Mouse (Mus musculus): ENCODE results near the gene Olfr1019. TPM values are rescaled to one million over a fixed set of nuclear protein-coding genes. Genes with fewer than 3 reads are reported as not detected.

The Olfr1019 gene
- polyA plus RNA-seq (2014; fragmentation: Nextera tagmentation; extraction: Ambion mirVana), result not detected in 2 replicates

DNA sequence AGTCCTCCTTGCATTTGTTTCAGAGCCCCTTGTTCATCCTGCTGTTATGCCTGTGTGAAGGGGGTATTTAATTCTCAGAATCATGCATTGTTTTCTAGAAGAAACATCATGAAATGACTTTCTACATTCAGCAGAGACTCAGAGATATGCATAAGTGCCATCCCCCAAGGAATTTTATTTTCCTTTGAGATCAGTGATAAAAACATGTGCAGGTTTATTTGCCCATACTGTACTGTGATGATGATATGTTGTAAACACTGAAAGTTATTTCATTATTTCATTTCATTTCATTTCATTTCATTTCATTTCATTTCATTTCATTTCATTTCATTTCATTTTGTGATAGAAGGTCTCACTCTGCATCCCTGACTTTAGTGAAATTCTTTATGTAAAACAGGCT is at the start of gene Olfr1019:
Gene Olfr1019 (minus strand): TSS at position 101 of the 400 bp plus-strand sequence.
- H3K4me1 ChIP-seq (replicated peaks; ENCODE audit: control insufficient read depth, insufficient read depth, low read length), result no peaks in the 10 kb centered on the region
- H3K9me3 ChIP-seq (ENCODE audit: control insufficient read depth, low read length), result no peaks in the 10 kb centered on the region
- no peak within 1 kb of the TSS for H3K4me3 ChIP-seq (ENCODE audit: low read depth, low read length)
- DNase-seq (ENCODE audit: low spot score) (no peak), ATAC-seq (replicated peaks; ENCODE audit: low FRiP score) (no peak)
- no peak within 1 kb of the TSS for H3K27ac ChIP-seq (ENCODE audit: low read depth, low read length)
- no peak within 1 kb of the TSS for H3K4me2 ChIP-seq (ENCODE audit: low read depth, low read length, severe bottlenecking)
- H3K36me3 ChIP-seq (ENCODE audit: control insufficient read depth, insufficient read depth, low read length), result no peaks in the 10 kb centered on the region
- no peaks in the 10 kb centered on the region for H3K27me3 ChIP-seq (ENCODE audit: control insufficient read depth, insufficient read depth, low read length)
- no peak within 1 kb of the TSS for H3K9ac ChIP-seq (ENCODE audit: low read length)

DNA sequence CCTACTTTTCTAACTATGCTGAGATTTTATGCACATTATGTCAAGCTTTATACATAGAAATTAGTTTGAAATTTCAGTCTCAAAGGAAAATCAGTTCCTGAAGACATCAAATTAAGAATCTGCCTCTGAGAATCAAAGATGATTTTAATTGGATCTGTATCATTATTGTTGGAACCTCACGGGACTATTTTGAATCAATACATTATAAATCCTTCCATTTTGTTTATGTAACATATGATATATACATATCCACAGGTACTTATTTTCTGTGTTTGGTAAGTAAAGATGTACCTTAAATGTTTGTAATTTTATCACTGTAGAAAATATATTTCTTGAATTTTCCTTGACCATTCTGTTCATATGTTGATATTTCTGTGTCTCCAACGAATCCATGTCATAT is 40.1 kb upstream of the Olfr1019 start, which contains the start of gene Olfr1023:
Gene Olfr1023 (plus strand): TSS at position 301 of the 400 bp plus-strand sequence.
- no peaks in the 10 kb centered on the region for H3K36me3 ChIP-seq (ENCODE audit: control insufficient read depth, insufficient read depth, low read length)
- H3K4me1 ChIP-seq (replicated peaks; ENCODE audit: control insufficient read depth, insufficient read depth, low read length), result no peaks in the 10 kb centered on the region
- no peak within 1 kb of the TSS for H3K4me3 ChIP-seq (ENCODE audit: low read depth, low read length)
- no peak for DNase-seq (ENCODE audit: low spot score)
- H3K9me3 ChIP-seq (ENCODE audit: control insufficient read depth, low read length), result no peaks in the 10 kb centered on the region
- no peak for ATAC-seq (replicated peaks; ENCODE audit: low FRiP score)
- no peak within 1 kb of the TSS for H3K4me2 ChIP-seq (ENCODE audit: low read depth, low read length, severe bottlenecking)
- H3K27ac ChIP-seq (ENCODE audit: low read depth, low read length), result no peak within 1 kb of the TSS
- no peaks in the 10 kb centered on the region for H3K27me3 ChIP-seq (ENCODE audit: control insufficient read depth, insufficient read depth, low read length)
- H3K9ac ChIP-seq (ENCODE audit: low read length), result no peak within 1 kb of the TSS
- 84% methylated on average over 2 of the region's 2 CpGs for WGBS

DNA sequence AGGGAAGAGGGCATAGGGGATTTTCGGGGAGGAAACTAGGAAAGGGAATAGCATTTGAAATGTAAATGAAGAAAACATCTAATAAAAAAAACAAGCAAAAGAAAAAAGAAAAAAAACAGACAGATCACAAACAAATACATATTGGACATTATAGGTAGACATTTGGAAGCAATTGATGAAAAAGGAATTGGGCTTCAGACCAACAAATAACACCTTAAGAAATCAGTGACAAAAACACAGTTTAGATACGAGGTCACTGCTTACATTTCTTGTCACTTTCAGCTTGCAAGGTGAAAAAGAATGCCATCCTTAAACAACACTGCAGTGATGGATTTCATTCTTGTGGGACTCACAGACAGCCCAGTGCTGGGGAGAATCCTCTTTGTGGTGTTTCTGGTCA is 23.0 kb upstream of the Olfr1019 start, which contains the start of gene Olfr1022:
Gene Olfr1022 (plus strand): TSS at position 301 of the 400 bp plus-strand sequence.
- no peak within 1 kb of the TSS for H3K4me2 ChIP-seq (ENCODE audit: low read depth, low read length, severe bottlenecking)
- H3K4me1 ChIP-seq (replicated peaks; ENCODE audit: control insufficient read depth, insufficient read depth, low read length), result no peaks in the 10 kb centered on the region
- no peaks in the 10 kb centered on the region for H3K36me3 ChIP-seq (ENCODE audit: control insufficient read depth, insufficient read depth, low read length)
- H3K4me3 ChIP-seq (ENCODE audit: low read depth, low read length), result no peak within 1 kb of the TSS
- DNase-seq (ENCODE audit: low spot score), result no peak
- no peaks in the 10 kb centered on the region for H3K9me3 ChIP-seq (ENCODE audit: control insufficient read depth, low read length)
- WGBS, result 66% methylated on average over 2 of the region's 2 CpGs
- no peaks in the 10 kb centered on the region for H3K27me3 ChIP-seq (ENCODE audit: control insufficient read depth, insufficient read depth, low read length)
- no peak within 1 kb of the TSS for H3K27ac ChIP-seq (ENCODE audit: low read depth, low read length)
- no peak for ATAC-seq (replicated peaks; ENCODE audit: low FRiP score)
- no peak within 1 kb of the TSS for H3K9ac ChIP-seq (ENCODE audit: low read length)

DNA sequence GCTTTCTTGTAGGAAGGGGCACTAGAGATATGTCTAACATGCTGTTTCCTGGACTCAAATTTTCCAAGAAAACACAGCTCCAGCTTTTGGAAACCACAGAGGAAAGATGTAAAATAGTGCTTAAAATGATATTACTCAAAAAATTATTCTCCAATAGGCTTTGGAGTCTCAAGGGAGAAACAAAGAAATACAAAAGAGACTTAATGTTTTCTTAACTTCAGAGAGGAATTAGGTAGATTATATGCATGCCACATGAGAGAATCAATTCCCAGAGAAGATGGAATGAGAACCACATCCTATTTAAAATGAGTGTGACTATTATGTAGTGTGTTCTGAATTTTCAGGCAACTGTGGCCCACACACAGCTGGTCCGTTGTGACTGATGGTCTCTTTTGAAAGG is 1.4 kb upstream of the Olfr1019 start, which contains the start of gene Olfr1020:
Gene Olfr1020 (plus strand): TSS at position 301 of the 400 bp plus-strand sequence.
- no peaks in the 10 kb centered on the region for H3K4me1 ChIP-seq (replicated peaks; ENCODE audit: control insufficient read depth, insufficient read depth, low read length)
- ATAC-seq (replicated peaks; ENCODE audit: low FRiP score) (no peak), DNase-seq (ENCODE audit: low spot score) (no peak)
- no peaks in the 10 kb centered on the region for H3K27me3 ChIP-seq (ENCODE audit: control insufficient read depth, insufficient read depth, low read length)
- H3K27ac ChIP-seq (ENCODE audit: low read depth, low read length), result no peak within 1 kb of the TSS
- H3K9me3 ChIP-seq (ENCODE audit: control insufficient read depth, low read length), result no peaks in the 10 kb centered on the region
- no peaks in the 10 kb centered on the region for H3K36me3 ChIP-seq (ENCODE audit: control insufficient read depth, insufficient read depth, low read length)
- H3K9ac ChIP-seq (ENCODE audit: low read length), result no peak within 1 kb of the TSS
- no peak within 1 kb of the TSS for H3K4me3 ChIP-seq (ENCODE audit: low read depth, low read length)
- no peak within 1 kb of the TSS for H3K4me2 ChIP-seq (ENCODE audit: low read depth, low read length, severe bottlenecking)
- 80% methylated on average over 1 of the region's 1 CpGs for WGBS

DNA sequence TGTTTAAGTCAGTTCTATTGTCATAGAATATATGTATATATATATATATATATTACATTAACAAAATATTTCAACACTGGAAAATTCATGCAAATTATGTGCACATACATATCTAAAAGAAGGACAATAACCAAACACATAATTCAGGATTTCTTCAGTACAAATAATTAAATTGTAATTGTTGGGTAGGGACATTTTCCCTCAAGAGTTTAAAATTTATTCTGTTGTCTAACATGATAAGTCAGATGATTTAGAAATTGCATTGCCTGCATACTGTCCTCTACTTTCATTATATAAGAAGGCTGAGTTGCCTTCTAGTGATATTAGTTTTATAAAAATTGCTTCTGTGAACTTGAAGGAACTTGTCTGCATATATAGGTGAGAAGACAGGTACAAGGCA is 27.1 kb downstream of the Olfr1019 start, which contains the start of gene Olfr1018:
Gene Olfr1018 (plus strand): TSS at position 301 of the 400 bp plus-strand sequence.
- Histone ChIP-seq H3K27ac (ENCODE audit: low read depth, low read length) (no peak within 1 kb of the TSS), H3K4me2 (ENCODE audit: low read depth, low read length, severe bottlenecking) (no peak within 1 kb of the TSS), H3K4me1 (replicated peaks; ENCODE audit: control insufficient read depth, insufficient read depth, low read length) (no peaks in the 10 kb centered on the region), H3K9me3 (ENCODE audit: control insufficient read depth, low read length) (no peaks in the 10 kb centered on the region), H3K9ac (ENCODE audit: low read length) (no peak within 1 kb of the TSS), H3K27me3 (ENCODE audit: control insufficient read depth, insufficient read depth, low read length) (no peaks in the 10 kb centered on the region), H3K4me3 (ENCODE audit: low read depth, low read length) (no peak within 1 kb of the TSS), H3K36me3 (ENCODE audit: control insufficient read depth, insufficient read depth, low read length) (no peaks in the 10 kb centered on the region)
- DNase-seq (ENCODE audit: low spot score), result no peak
- ATAC-seq (replicated peaks; ENCODE audit: low FRiP score), result no peak

DNA sequence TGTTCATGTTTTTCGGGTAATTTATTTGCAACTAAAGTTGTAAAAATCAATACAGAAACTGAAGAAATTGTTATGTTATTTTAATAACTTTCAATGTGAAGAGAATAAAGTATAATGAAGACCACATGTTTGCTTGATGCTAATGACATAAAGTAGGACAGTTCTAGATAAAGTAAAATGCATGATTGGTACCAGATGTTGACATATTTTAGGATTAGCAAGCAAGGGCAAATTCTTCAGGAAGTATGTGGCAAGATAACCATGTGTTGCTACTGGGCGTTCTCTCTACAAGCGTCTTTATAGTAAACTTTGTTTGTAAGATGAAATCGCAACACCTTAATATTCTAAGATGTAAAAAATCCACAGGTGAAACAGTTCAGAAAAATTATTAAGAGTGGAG is 40.8 kb downstream of the Olfr1019 start:
- Histone ChIP-seq H3K4me3 (ENCODE audit: low read depth, low read length) (no peak overlapping the region), H3K9me3 (ENCODE audit: control insufficient read depth, low read length) (no peaks in the 10 kb centered on the region), H3K9ac (ENCODE audit: low read length) (no peak overlapping the region), H3K4me2 (ENCODE audit: low read depth, low read length, severe bottlenecking) (no peak overlapping the region), H3K27me3 (ENCODE audit: control insufficient read depth, insufficient read depth, low read length) (no peaks in the 10 kb centered on the region), H3K4me1 (replicated peaks; ENCODE audit: control insufficient read depth, insufficient read depth, low read length) (no peaks in the 10 kb centered on the region), H3K36me3 (ENCODE audit: control insufficient read depth, insufficient read depth, low read length) (no peaks in the 10 kb centered on the region), H3K27ac (ENCODE audit: low read depth, low read length) (no peak overlapping the region)
- no peak for ATAC-seq (replicated peaks; ENCODE audit: low FRiP score)
- 82% methylated on average over 4 of the region's 4 CpGs for WGBS
- DNase-seq (ENCODE audit: low spot score), result no peak

DNA sequence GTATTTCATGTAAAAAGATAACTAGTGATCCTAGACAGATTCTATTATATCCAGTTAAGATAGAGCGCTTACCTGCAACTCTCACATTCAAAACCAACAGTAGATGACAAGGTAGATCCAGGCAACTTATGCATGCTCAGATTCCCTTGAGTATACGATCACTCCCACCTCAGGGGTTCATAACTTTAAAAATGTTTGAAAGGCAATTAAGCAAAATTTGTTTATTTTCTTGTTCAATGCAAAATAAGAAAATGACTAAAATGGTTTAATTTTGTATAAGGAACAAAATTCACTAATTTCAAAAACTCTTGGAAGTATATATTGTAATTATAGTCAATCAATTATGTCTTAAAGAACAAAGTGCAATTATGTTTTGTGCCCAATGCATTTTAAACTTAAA is 42.8 kb downstream of the Olfr1019 start, which contains the start of gene Olfr1016:
Gene Olfr1016 (minus strand): TSS at position 101 of the 400 bp plus-strand sequence.
- Histone ChIP-seq H3K4me2 (ENCODE audit: low read depth, low read length, severe bottlenecking) (no peak within 1 kb of the TSS), H3K36me3 (ENCODE audit: control insufficient read depth, insufficient read depth, low read length) (no peaks in the 10 kb centered on the region), H3K4me1 (replicated peaks; ENCODE audit: control insufficient read depth, insufficient read depth, low read length) (no peaks in the 10 kb centered on the region), H3K4me3 (ENCODE audit: low read depth, low read length) (no peak within 1 kb of the TSS), H3K27ac (ENCODE audit: low read depth, low read length) (no peak within 1 kb of the TSS), H3K9me3 (ENCODE audit: control insufficient read depth, low read length) (no peaks in the 10 kb centered on the region), H3K27me3 (ENCODE audit: control insufficient read depth, insufficient read depth, low read length) (no peaks in the 10 kb centered on the region), H3K9ac (ENCODE audit: low read length) (no peak within 1 kb of the TSS)
- WGBS, result 94% methylated on average over 2 of the region's 2 CpGs
- ATAC-seq (replicated peaks; ENCODE audit: low FRiP score) (no peak), DNase-seq (ENCODE audit: low spot score) (no peak)

DNA sequence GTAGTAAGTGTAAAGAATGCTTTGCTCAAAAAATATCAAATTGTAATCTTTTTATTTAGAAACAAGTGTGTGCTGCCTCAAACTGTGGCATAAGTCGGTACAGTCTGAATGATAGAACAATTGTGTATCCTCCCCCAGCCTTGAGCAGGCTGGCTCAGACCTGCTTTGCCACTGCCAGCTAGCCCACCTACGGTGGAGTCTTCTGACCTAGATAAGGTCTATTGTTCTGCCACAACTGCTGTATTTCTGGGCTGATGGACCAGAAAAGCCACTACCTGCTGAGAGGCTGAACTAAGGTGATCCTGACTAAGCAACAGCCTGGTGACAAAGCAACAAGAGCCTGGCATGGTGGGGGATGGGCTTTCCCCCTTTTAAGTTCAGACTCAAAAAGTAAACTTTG is 53.0 kb downstream of the Olfr1019 start:
- no peaks in the 10 kb centered on the region for H3K36me3 ChIP-seq (ENCODE audit: control insufficient read depth, insufficient read depth, low read length)
- no peaks in the 10 kb centered on the region for H3K27me3 ChIP-seq (ENCODE audit: control insufficient read depth, insufficient read depth, low read length)
- H3K9ac ChIP-seq (ENCODE audit: low read length), result no peak overlapping the region
- no peaks in the 10 kb centered on the region for H3K4me1 ChIP-seq (replicated peaks; ENCODE audit: control insufficient read depth, insufficient read depth, low read length)
- H3K9me3 ChIP-seq (ENCODE audit: control insufficient read depth, low read length), result no peaks in the 10 kb centered on the region
- ATAC-seq (replicated peaks; ENCODE audit: low FRiP score) (0 out of 2 replicates have a peak, but pooled peaks have one; percentile 44), DNase-seq (ENCODE audit: low spot score) (no peak)
- no peak overlapping the region for H3K27ac ChIP-seq (ENCODE audit: low read depth, low read length)
- H3K4me3 ChIP-seq (ENCODE audit: low read depth, low read length), result no peak overlapping the region
- no peak overlapping the region for H3K4me2 ChIP-seq (ENCODE audit: low read depth, low read length, severe bottlenecking)
- WGBS, result 17% methylated on average over 2 of the region's 2 CpGs
